Mouse (Mus musculus) forebrain, embryonic 16.5 days (tissue): Measurements from ENCODE around the gene Hsd17b11. TPM values are rescaled to one million over a fixed set of nuclear protein-coding genes. Genes with fewer than 3 reads are reported as not detected.
A peak's percentile ranks its signal among the peaks of the same experiment; 100 is the strongest.

Source experiments
- ATAC-seq: fragments of 200-750 bp; cut with Nextera tagmentation; 2 replicates; pipeline ENCODE4 v1.8.0; 2017; ENCODE audit warnings: mild to moderate bottlenecking, moderate library complexity
- H3K27ac ChIP-seq: fragments of 300-500 bp; sonication (generic); 2 replicates; pipeline ENCODE4 v1.5.1; 2014; ENCODE audit warnings: low read length, control low read depth
- H3K27me3 ChIP-seq: fragments of 300-500 bp; sonication (generic); replicated peaks from 2 replicates; pipeline ENCODE4 v1.6.1; 2014; ENCODE audit warnings: low read length; ENCODE audit not compliant: control insufficient read depth, insufficient read depth
- H3K36me3 ChIP-seq: fragments of 300-500 bp; sonication (generic); 2 replicates; pipeline ENCODE4 v1.6.1; 2014; ENCODE audit not compliant: control insufficient read depth, insufficient read depth
- H3K4me1 ChIP-seq: fragments of 300-500 bp; sonication (generic); replicated peaks from 2 replicates; pipeline ENCODE4 v1.6.1; 2014; ENCODE audit warnings: low read length; ENCODE audit not compliant: control insufficient read depth, insufficient read depth
- H3K4me2 ChIP-seq: fragments of 300-500 bp; sonication (generic); 2 replicates; pipeline ENCODE4 v1.6.1; 2014; ENCODE audit warnings: mild to moderate bottlenecking, low read length, control low read depth
- H3K4me3 ChIP-seq: fragments of 300-500 bp; sonication (generic); replicated peaks from 2 replicates; pipeline ENCODE4 v1.5.1; 2014; ENCODE audit warnings: mild to moderate bottlenecking, low read length, control low read depth
- H3K9ac ChIP-seq: fragments of 300-500 bp; sonication (generic); replicated peaks from 2 replicates; pipeline ENCODE4 v1.6.1; 2014; ENCODE audit warnings: low read depth, low read length, control low read depth
- H3K9me3 ChIP-seq: fragments of 300-500 bp; sonication (generic); 2 replicates; pipeline ENCODE4 v1.6.1; 2016; ENCODE audit warnings: low read length; ENCODE audit not compliant: control insufficient read depth
- WGBS: fragments of 180-500 bp; shearing (Covaris S2); extraction: QIAGEN DNeasy Blood & Tissue Kit; methylation state at CpG from one replicate; pipeline ENCODE4 v1.1.7; 2014; 5-methylcytosine and 5-hydroxymethylcytosine counted together
- polyA plus RNA-seq: library from polyadenylated mRNA; unstranded; fragments of >200 nt; fragmentation: Nextera tagmentation; extraction: Ambion mirVana; gene quantifications from 2 replicates; pipeline ENCODE4 v1.2.1, GENCODE M21; 2015

Hsd17b11 gene
- polyA plus RNA-seq, 1 experiment from 2014 or later, result 1.8 TPM

- H3K27ac ChIP-seq, result no peak overlapping the region
- ATAC-seq, result peak; percentile 69
- no peaks in the 10 kb centered on the region for H3K27me3 ChIP-seq
- H3K9ac ChIP-seq, result no peak overlapping the region
- no peaks in the 10 kb centered on the region for H3K9me3 ChIP-seq
- WGBS, result 5% methylated on average over 5 of the region's 5 CpGs
- H3K4me2 ChIP-seq, result no peak overlapping the region
- no peaks in the 10 kb centered on the region for H3K36me3 ChIP-seq
- no peak overlapping the region for H3K4me3 ChIP-seq
- H3K4me1 ChIP-seq, result no peaks in the 10 kb centered on the region
These were observed 22.0 kb downstream of the Hsd17b11 start for GRCm38 (mm10) chr5:103999738-104000137.

- Histone ChIP-seq H3K36me3 (no peaks in the 10 kb centered on the region), H3K4me1 (no peaks in the 10 kb centered on the region), H3K9ac (no peak overlapping the region), H3K27ac (no peak overlapping the region), H3K4me3 (no peak overlapping the region), H3K4me2 (no peak overlapping the region), H3K27me3 (no peaks in the 10 kb centered on the region), H3K9me3 (no peaks in the 10 kb centered on the region)
- WGBS, result 44% methylated on average over 5 of the region's 5 CpGs
- no peak for ATAC-seq
These were observed 23.0 kb downstream of the Hsd17b11 start for GRCm38 (mm10) chr5:103998739-103999138.

GRCm38 (mm10) chr5:103995181-103995580, 26.5 kb downstream of the Hsd17b11 start:
- H3K4me2 ChIP-seq, result no peak overlapping the region
- H3K4me1 ChIP-seq, result no peaks in the 10 kb centered on the region
- WGBS, result 69% methylated on average over 3 of the region's 3 CpGs
- no peaks in the 10 kb centered on the region for H3K9me3 ChIP-seq
- H3K4me3 ChIP-seq, result no peak overlapping the region
- ATAC-seq, result no peak
- H3K9ac ChIP-seq, result no peak overlapping the region
- H3K27me3 ChIP-seq, result no peaks in the 10 kb centered on the region
- H3K27ac ChIP-seq, result no peak overlapping the region
- H3K36me3 ChIP-seq, result no peaks in the 10 kb centered on the region

GRCm38 (mm10) chr5:103994669-103995068, 27.1 kb downstream of the Hsd17b11 start:
- Histone ChIP-seq H3K4me3 (no peak overlapping the region), H3K27ac (no peak overlapping the region), H3K4me2 (no peak overlapping the region), H3K4me1 (no peaks in the 10 kb centered on the region), H3K9ac (no peak overlapping the region), H3K36me3 (no peaks in the 10 kb centered on the region), H3K27me3 (no peaks in the 10 kb centered on the region), H3K9me3 (no peaks in the 10 kb centered on the region)
- WGBS, result 91% methylated on average over 4 of the region's 4 CpGs
- no peak for ATAC-seq

GRCm38 (mm10) chr5:103993601-103994000, 28.1 kb downstream of the Hsd17b11 start:
- ATAC-seq, result no peak
- no peak overlapping the region for H3K4me3 ChIP-seq
- no peak overlapping the region for H3K4me2 ChIP-seq
- no peaks in the 10 kb centered on the region for H3K9me3 ChIP-seq
- H3K9ac ChIP-seq, result no peak overlapping the region
- H3K27me3 ChIP-seq, result no peaks in the 10 kb centered on the region
- H3K36me3 ChIP-seq, result no peaks in the 10 kb centered on the region
- WGBS, result 77% methylated on average over 1 of the region's 1 CpGs
- H3K4me1 ChIP-seq, result no peaks in the 10 kb centered on the region
- no peak overlapping the region for H3K27ac ChIP-seq

GRCm38 (mm10) chr5:103992831-103993230, 28.9 kb downstream of the Hsd17b11 start:
- Histone ChIP-seq H3K4me3 (no peak overlapping the region), H3K4me1 (no peaks in the 10 kb centered on the region), H3K27me3 (no peaks in the 10 kb centered on the region), H3K4me2 (no peak overlapping the region), H3K9me3 (no peaks in the 10 kb centered on the region), H3K27ac (no peak overlapping the region), H3K36me3 (no peaks in the 10 kb centered on the region), H3K9ac (no peak overlapping the region)
- ATAC-seq, result no peak
- WGBS, result 88% methylated on average over 9 of the region's 9 CpGs

GRCm38 (mm10) chr5:103980705-103981560, 40.8 kb downstream of the Hsd17b11 start:
- Histone ChIP-seq H3K4me3 (no peak overlapping the region), H3K27ac (no peak overlapping the region), H3K4me2 (no peak overlapping the region), H3K36me3 (no peaks in the 10 kb centered on the region), H3K9ac (no peak overlapping the region), H3K4me1 (no peaks in the 10 kb centered on the region), H3K27me3 (no peaks in the 10 kb centered on the region), H3K9me3 (no peaks in the 10 kb centered on the region)
- 91% methylated on average over 9 of the region's 9 CpGs for WGBS
- no peak for ATAC-seq

GRCm38 (mm10) chr5:103977907-103978570, 43.7 kb downstream of the Hsd17b11 start:
- 88% methylated on average over 7 of the region's 7 CpGs for WGBS

GRCm38 (mm10) chr5:103977297-103977696, 44.4 kb downstream of the Hsd17b11 start, which contains the start of gene Hsd17b13:
Gene Hsd17b13 (minus strand): TSS chr5:103977410.
- H3K9me3 ChIP-seq, result no peaks in the 10 kb centered on the region
- H3K36me3 ChIP-seq, result no peaks in the 10 kb centered on the region
- H3K9ac ChIP-seq, result no peak within 1 kb of the TSS
- no peak within 1 kb of the TSS for H3K4me2 ChIP-seq
- no peak for ATAC-seq
- no peak within 1 kb of the TSS for H3K4me3 ChIP-seq
- no peak within 1 kb of the TSS for H3K27ac ChIP-seq
- H3K4me1 ChIP-seq, result no peaks in the 10 kb centered on the region
- H3K27me3 ChIP-seq, result no peaks in the 10 kb centered on the region
- WGBS, result 92% methylated on average over 4 of the region's 4 CpGs

More at GRCm38 (mm10) chr5:103977907-103978570, 43.7 kb downstream of the Hsd17b11 start:
- no peaks in the 10 kb centered on the region for H3K36me3 ChIP-seq
- no peaks in the 10 kb centered on the region for H3K4me1 ChIP-seq
- no peaks in the 10 kb centered on the region for H3K27me3 ChIP-seq
- no peak overlapping the region for H3K9ac ChIP-seq
- H3K4me3 ChIP-seq, result no peak overlapping the region
- no peak overlapping the region for H3K4me2 ChIP-seq
- H3K9me3 ChIP-seq, result no peaks in the 10 kb centered on the region
- ATAC-seq, result no peak
- no peak overlapping the region for H3K27ac ChIP-seq
